Mouse (Mus musculus) neural tube, embryonic 12.5 days (tissue): ENCODE measurements at regions not wholly inside any gene's neighbourhood (a gene's known extent, or its start where the extent isn't known, plus 50 kb on each side); places are given as distances from the start of the nearest gene placed in this dataset.

ENCODE experiments used
- ATAC-seq: fragments of 200-750 bp; cut with Nextera tagmentation; 2 replicates; pipeline ENCODE4 v1.8.0; 2017; ENCODE audit warnings: low read depth, mild to moderate bottlenecking, moderate TSS enrichment, moderate library complexity; ENCODE audit not compliant: low FRiP score
- H3K27ac ChIP-seq: fragments of 300-500 bp; sonication (generic); 2 replicates; pipeline ENCODE4 v1.5.1; 2016
- H3K27me3 ChIP-seq: fragments of 300-500 bp; sonication (generic); replicated peaks from 2 replicates; pipeline ENCODE4 v1.6.1; 2016; ENCODE audit warnings: mild to moderate bottlenecking
- H3K36me3 ChIP-seq: fragments of 300-500 bp; sonication (generic); 2 replicates; pipeline ENCODE4 v1.6.1; 2016; ENCODE audit warnings: mild to moderate bottlenecking
- H3K4me1 ChIP-seq: fragments of 300-500 bp; sonication (generic); 2 replicates; pipeline ENCODE4 v1.6.1; 2016
- H3K4me2 ChIP-seq: fragments of 300-500 bp; sonication (generic); replicated peaks from 2 replicates; pipeline ENCODE4 v1.6.1; 2016; ENCODE audit warnings: mild to moderate bottlenecking
- H3K4me3 ChIP-seq: fragments of 300-500 bp; sonication (generic); 2 replicates; pipeline ENCODE4 v1.5.1; 2016
- H3K9ac ChIP-seq: fragments of 300-500 bp; sonication (generic); 2 replicates; pipeline ENCODE4 v1.6.1; 2016; ENCODE audit warnings: mild to moderate bottlenecking
- H3K9me3 ChIP-seq: fragments of 300-500 bp; sonication (generic); 2 replicates; pipeline ENCODE4 v1.6.1; 2016; ENCODE audit warnings: mild to moderate bottlenecking
- WGBS: fragments of 180-500 bp; shearing (Covaris S2); methylation state at CpG from one replicate; pipeline ENCODE4 v1.1.7; 2016; 5-methylcytosine and 5-hydroxymethylcytosine counted together

DNA sequence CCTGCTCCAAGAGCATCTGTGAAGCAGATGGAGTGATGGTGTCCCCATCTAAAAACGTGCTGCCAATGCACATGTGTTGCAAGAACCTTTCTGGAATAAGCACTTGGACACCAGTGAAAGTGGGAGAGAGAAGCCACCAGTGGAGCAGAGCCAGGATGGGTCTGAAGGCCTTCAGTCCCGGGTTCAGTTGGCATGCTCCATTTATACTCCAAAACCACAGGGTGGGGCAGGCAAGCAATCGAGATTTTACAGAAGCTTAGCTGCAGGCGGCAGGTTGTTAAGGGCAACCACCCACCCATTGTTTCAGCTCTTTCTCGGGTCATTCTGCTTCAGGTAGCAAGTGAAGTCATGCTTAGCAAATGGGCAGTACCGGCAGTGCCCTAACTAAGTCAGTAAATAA is 51.8 kb upstream of the Sv2b start:
- H3K4me2 ChIP-seq, result no peak overlapping the region
- ATAC-seq, result no peak
- H3K4me1 ChIP-seq, result 0 out of 2 replicates have a peak, but pooled peaks cover 2% of the 10 kb centered on the region
- no peak overlapping the region for H3K9ac ChIP-seq
- no peaks in the 10 kb centered on the region for H3K36me3 ChIP-seq
- no peaks in the 10 kb centered on the region for H3K27me3 ChIP-seq
- no peak overlapping the region for H3K27ac ChIP-seq
- H3K4me3 ChIP-seq, result no peak overlapping the region
- 0 out of 2 replicates have a peak, but pooled peaks cover 3% of the 10 kb centered on the region for H3K9me3 ChIP-seq
- WGBS, result 18% methylated on average over 6 of the region's 6 CpGs

DNA sequence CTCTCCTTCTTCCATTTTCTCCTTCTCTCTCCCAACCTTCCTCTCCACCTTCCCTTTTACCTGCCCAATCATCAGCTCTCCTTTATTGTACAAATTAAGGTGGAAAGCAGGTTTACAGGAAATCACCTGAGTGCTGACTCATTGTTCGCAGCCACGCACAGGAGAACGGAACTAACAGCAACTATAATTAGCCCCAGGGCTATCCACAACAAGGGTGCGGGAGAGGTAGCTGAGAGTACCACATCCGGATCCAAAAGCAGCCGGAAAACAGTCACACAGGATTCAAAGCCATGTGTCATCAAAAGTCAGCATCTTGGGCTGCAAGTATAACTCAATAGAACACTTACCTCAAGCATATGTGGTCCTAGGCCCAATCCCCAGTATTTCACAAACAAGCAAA is 53.5 kb upstream of the Sv2b start:
- Histone ChIP-seq H3K4me2 (no peak overlapping the region), H3K36me3 (no peaks in the 10 kb centered on the region), H3K4me1 (0 out of 2 replicates have a peak, but pooled peaks cover 2% of the 10 kb centered on the region), H3K4me3 (no peak overlapping the region), H3K9ac (no peak overlapping the region), H3K9me3 (0 out of 2 replicates have a peak, but pooled peaks cover 3% of the 10 kb centered on the region), H3K27me3 (no peaks in the 10 kb centered on the region), H3K27ac (no peak overlapping the region)
- ATAC-seq, result no peak
- WGBS, result 90% methylated on average over 6 of the region's 6 CpGs

DNA sequence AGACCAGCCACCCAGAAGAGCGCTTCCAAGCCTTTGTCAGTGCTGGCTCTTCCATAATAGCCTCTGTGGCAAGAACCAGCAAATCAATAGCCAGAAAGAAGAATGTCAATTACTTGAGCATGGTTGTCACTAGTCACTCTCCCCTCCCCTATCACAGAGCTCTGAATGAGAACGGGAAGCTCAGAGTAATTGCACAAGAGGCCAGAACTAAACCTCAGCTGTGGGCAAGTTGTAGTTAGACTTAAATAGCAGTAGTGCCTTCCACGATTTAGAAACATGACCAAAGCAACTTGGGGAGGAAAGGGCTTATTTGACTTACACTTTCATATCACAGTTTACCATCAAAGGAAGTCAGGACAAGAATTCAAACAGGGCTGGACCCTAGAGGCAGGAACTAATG is 56.4 kb upstream of the Sv2b start:
- Histone ChIP-seq H3K4me3 (no peak overlapping the region), H3K9me3 (0 out of 2 replicates have a peak, but pooled peaks cover 3% of the 10 kb centered on the region), H3K36me3 (no peaks in the 10 kb centered on the region), H3K4me2 (no peak overlapping the region), H3K9ac (no peak overlapping the region), H3K27me3 (no peaks in the 10 kb centered on the region), H3K4me1 (0 out of 2 replicates have a peak, but pooled peaks cover 2% of the 10 kb centered on the region), H3K27ac (no peak overlapping the region)
- 42% methylated on average over 3 of the region's 3 CpGs for WGBS
- ATAC-seq, result no peak

DNA sequence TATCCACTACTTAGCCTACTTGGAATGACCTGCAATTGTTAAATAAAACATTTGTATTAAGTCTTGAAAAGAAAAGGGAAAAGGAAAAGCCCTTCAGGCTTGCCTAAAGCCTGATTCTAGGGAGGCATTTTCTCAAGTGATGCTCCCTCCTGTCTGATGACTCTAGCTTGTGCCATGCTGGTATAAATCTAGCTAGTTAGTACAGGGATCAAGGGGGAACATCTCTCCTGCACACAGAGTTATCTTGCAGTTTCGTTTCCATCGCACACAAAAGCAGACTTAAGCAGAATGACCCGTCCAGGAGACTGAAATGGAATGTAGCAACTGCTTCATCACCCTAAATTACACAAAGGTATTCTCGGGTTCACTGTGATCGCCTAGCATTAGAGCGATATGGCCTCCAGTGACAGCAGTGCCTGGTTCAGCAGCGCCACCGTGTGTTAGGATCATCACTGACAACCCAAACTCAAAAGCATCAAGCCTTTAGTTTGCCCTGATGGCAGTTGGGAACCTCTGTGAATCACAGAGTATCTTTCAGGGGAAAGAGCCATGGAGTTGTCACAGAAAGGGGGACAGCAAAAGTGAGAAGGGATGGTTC is 57.3 kb upstream of the Sv2b start:
- H3K9me3 ChIP-seq, result 0 out of 2 replicates have a peak, but pooled peaks cover 3% of the 10 kb centered on the region
- peak; percentile 45; the same call in 1 of the 2 replicates for ATAC-seq
- H3K9ac ChIP-seq, result no peak overlapping the region
- H3K4me3 ChIP-seq, result no peak overlapping the region
- H3K4me2 ChIP-seq, result peak overlapping the region; percentile 28; the same call in 1 of the 2 replicates
- no peaks in the 10 kb centered on the region for H3K36me3 ChIP-seq
- WGBS, result 4% methylated on average over 8 of the region's 8 CpGs
- 0 out of 2 replicates have a peak, but pooled peaks cover 2% of the 10 kb centered on the region for H3K4me1 ChIP-seq
- H3K27ac ChIP-seq, result no peak overlapping the region
- no peaks in the 10 kb centered on the region for H3K27me3 ChIP-seq

DNA sequence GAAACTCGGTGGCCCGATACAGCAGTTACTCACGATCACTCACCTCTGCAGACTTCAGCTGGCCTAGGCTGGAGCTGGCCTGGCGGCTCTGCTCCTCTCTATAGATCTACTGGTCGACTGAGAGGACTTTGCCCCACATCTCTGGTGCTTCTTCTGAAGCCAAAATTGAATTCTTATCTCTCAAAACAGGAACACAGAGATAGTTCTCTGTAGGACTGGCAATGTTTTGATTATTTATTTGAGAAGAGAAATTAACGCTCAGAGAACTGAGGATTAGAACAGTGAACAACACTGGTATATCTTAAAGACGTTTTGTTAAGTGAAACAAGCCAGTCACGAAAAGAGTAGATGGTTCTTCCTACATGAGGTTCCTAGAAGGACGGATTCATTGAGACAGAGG is 59.3 kb upstream of the Sv2b start:
- Histone ChIP-seq H3K36me3 (no peaks in the 10 kb centered on the region), H3K9ac (no peak overlapping the region), H3K27me3 (no peaks in the 10 kb centered on the region), H3K27ac (no peak overlapping the region), H3K4me2 (no peak overlapping the region), H3K4me3 (no peak overlapping the region), H3K4me1 (0 out of 2 replicates have a peak, but pooled peaks cover 2% of the 10 kb centered on the region), H3K9me3 (no peaks in the 10 kb centered on the region)
- WGBS, result 82% methylated on average over 9 of the region's 9 CpGs
- ATAC-seq, result no peak

DNA sequence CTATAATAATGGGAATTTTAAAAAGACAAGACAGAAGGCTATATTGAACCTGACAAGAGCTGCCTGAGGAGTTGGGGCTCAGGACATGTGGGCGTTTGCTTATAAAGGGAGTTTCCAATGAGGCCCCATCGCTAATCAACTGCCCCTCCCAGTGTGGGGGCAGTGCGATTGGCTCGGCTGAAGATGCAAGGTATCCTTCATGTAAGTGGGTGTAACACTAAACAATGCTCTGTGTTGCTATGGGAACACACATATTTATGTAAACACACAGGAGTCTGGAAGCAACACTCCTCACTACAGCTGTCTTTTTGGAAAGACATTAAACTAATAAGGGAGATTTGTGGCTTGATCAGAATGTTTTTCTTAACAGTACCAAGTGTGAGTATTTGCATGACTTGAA is 60.3 kb upstream of the Sv2b start:
- Histone ChIP-seq H3K27ac (no peak overlapping the region), H3K27me3 (no peaks in the 10 kb centered on the region), H3K9me3 (no peaks in the 10 kb centered on the region), H3K36me3 (no peaks in the 10 kb centered on the region), H3K4me2 (no peak overlapping the region), H3K4me1 (0 out of 2 replicates have a peak, but pooled peaks cover 2% of the 10 kb centered on the region), H3K9ac (no peak overlapping the region), H3K4me3 (no peak overlapping the region)
- ATAC-seq, result no peak
- 63% methylated on average over 4 of the region's 4 CpGs for WGBS

DNA sequence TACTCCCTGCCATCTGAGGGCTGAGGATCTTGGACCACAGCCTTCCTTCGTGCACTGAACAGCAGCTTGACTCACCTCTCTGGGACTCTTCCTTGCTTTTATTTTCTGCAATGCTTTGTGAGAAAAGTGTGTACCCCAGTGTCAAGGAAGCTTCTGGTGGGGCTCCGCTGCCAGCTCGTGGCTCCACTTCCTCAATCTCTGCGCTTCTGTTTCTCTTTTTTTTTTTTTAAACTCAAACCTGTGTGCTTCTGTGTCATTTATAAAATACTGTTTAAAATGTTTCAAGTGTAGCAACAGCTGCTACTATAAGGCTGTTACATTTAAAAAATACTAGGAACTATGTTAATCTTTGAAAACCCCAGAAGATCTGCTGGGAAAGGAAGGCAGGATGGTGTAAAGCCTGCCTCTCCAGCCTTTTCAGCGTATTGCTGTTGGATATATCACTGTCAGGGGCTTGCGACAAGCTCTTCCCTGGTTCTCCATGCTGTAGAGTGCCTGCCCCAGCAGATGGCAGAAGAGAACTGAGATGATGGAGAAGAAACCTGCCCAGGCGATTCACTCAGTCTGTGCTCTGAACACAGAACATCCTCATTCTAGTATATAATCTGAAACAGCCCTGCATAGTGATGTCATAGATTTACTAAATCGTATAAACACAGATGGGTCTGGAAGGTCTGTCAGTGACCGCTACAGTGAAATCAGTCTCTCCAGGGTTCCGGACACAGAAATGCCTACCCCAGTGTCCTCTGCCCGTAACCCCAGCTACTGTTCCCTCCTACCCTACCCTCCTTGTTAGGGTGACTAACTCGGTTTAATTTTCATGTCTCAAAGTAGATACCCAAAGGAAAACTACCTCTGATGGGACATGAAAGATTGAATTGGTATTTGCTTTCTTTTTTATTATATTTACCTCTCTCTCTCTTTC is 61.8 kb upstream of the Sv2b start:
- H3K27me3 ChIP-seq, result no peaks in the 10 kb centered on the region
- H3K27ac ChIP-seq, result no peak overlapping the region
- H3K4me3 ChIP-seq, result no peak overlapping the region
- no peak overlapping the region for H3K4me2 ChIP-seq
- no peaks in the 10 kb centered on the region for H3K36me3 ChIP-seq
- no peak overlapping the region for H3K9ac ChIP-seq
- 53% methylated on average over 12 of the region's 12 CpGs for WGBS
- no peaks in the 10 kb centered on the region for H3K9me3 ChIP-seq
- peak; percentile 73 for ATAC-seq
- H3K4me1 ChIP-seq, result no peaks in the 10 kb centered on the region

DNA sequence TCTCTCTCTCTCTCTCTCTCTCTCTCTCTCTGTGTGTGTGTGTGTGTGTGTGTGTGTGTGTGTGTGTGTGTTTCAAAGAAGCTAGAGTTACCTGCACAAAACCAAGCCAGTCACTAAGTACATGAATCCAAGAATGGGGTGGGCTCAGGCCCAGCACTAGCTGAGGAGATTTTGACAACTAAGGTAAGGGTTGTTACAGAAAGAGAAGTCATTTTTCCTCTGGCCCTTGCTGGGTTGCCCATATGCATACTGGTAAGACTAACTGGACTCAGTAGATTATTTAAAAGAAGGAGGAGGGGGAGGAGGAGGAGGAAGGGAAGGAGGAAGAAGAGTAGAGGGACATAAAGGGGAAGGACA is 62.4 kb upstream of the Sv2b start:
- Histone ChIP-seq H3K9me3 (no peaks in the 10 kb centered on the region), H3K4me1 (no peaks in the 10 kb centered on the region), H3K4me3 (no peak overlapping the region), H3K9ac (no peak overlapping the region), H3K4me2 (no peak overlapping the region), H3K27me3 (no peaks in the 10 kb centered on the region), H3K36me3 (no peaks in the 10 kb centered on the region), H3K27ac (no peak overlapping the region)
- ATAC-seq, result no peak

DNA sequence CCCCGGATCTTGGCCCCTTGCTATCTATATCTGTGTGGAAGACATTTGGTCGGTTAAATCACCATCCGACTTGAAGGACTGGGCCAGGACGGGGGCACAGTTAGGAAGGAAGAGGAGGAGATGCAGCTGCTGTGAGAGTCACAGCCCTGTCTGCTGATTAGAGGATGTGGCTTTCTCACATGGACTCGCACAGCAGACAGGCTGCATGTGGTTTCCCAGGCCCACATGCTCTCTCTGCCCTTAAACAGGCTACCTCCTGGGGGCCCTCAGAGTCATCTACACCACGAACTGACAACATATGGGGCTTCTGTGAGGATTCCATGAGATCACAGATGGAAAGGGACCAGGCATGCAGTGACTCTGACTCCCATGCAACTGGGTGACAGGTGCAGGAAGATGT is 62.9 kb upstream of the Sv2b start:
- Histone ChIP-seq H3K9ac (no peak overlapping the region), H3K9me3 (no peaks in the 10 kb centered on the region), H3K4me1 (no peaks in the 10 kb centered on the region), H3K27me3 (no peaks in the 10 kb centered on the region), H3K4me3 (no peak overlapping the region), H3K4me2 (no peak overlapping the region), H3K27ac (no peak overlapping the region), H3K36me3 (no peaks in the 10 kb centered on the region)
- no peak for ATAC-seq
- 65% methylated on average over 6 of the region's 6 CpGs for WGBS

DNA sequence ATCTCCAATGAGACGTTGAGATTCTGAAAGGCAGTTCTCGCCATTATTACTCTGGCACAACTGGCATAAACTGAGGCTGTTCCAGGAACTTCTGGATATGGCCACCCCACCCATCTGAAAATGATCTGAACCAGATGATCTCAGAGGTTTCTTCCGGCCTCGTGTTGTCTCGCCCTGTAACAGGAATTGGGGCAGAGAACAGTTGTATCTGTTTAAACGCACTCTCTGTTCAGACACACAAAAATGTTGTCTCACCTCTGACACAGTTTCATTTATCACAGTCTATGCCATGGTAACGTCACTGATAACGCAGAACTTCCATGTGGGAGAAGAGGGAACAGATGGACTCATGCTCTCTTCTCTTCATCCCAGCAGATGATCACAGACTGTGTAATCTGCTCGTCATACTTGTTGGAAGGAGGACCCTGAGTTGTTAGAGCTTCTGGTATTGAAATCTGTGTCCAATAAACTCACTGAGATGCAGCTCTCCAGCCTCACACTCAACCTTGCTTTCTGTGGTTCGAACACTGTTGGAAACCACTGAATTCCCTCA is 63.9 kb upstream of the Sv2b start:
- no peak for ATAC-seq
- Histone ChIP-seq H3K9me3 (no peaks in the 10 kb centered on the region), H3K4me2 (no peak overlapping the region), H3K4me3 (no peak overlapping the region), H3K9ac (no peak overlapping the region), H3K4me1 (no peaks in the 10 kb centered on the region), H3K27me3 (no peaks in the 10 kb centered on the region), H3K27ac (no peak overlapping the region), H3K36me3 (no peaks in the 10 kb centered on the region)
- WGBS, result 72% methylated on average over 10 of the region's 10 CpGs

DNA sequence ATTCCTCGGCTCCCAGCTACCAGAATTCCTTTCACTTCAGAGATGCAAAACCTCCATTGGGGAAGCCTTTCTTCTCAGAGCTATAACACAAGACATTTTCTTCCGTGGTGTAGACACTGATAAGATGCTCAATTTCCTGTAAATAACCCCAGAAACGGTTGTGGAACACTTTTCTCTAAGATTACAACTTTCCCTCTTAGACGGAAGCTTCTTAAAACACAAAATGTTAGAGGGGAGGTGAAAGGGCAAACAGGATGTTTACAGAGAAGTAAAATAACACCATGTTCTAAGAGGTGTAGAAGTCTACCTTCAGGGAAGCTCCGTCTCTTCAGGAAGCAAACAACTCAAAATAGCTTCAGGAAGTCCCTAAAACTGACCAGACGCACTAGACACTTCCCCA is 65.4 kb upstream of the Sv2b start:
- Histone ChIP-seq H3K9ac (no peak overlapping the region), H3K9me3 (no peaks in the 10 kb centered on the region), H3K27me3 (no peaks in the 10 kb centered on the region), H3K4me1 (no peaks in the 10 kb centered on the region), H3K27ac (no peak overlapping the region), H3K4me3 (no peak overlapping the region), H3K4me2 (no peak overlapping the region), H3K36me3 (no peaks in the 10 kb centered on the region)
- 81% methylated on average over 6 of the region's 6 CpGs for WGBS
- ATAC-seq, result no peak

DNA sequence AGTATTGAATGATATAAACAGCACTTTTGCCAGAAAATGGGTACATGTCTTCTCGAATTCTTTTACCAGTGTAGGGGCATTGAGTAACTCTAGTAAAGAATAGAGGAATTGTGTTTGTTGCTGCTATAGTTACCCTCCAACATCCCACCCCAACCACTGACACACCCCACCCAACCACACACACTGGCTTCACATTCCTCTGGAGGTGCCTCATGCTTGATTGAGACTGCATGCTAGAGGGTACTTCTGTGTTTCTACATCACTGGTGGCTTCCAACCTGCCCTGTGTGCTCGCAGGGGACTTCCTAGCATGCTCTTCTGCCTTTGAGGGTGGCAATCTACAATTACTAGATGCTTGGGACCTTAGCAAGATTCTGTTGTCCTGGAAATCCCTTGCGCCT is 70.5 kb upstream of the Sv2b start:
- WGBS, result 86% methylated on average over 3 of the region's 3 CpGs
- no peak for ATAC-seq
- H3K4me1 ChIP-seq, result no peaks in the 10 kb centered on the region

More for the DNA sequence above, 70.5 kb upstream of the Sv2b start:
- H3K9ac ChIP-seq, result no peak overlapping the region
- H3K27ac ChIP-seq, result no peak overlapping the region
- no peaks in the 10 kb centered on the region for H3K36me3 ChIP-seq
- no peak overlapping the region for H3K4me2 ChIP-seq
- no peaks in the 10 kb centered on the region for H3K9me3 ChIP-seq
- H3K4me3 ChIP-seq, result no peak overlapping the region
- no peaks in the 10 kb centered on the region for H3K27me3 ChIP-seq
